Mouse (Mus musculus) erythroblast, embryonic 14.5 days (primary cell): Measurements from ENCODE around the gene Fer.

Experiments used
- GATA1 ChIP-seq: IDR thresholded peaks from 2 replicates; pipeline ENCODE4 v1.6.1; 2012; ENCODE audit warnings: low read length, inconsistent platforms, mixed read lengths
- TAL1 ChIP-seq: IDR thresholded peaks from 3 replicates; pipeline ENCODE4 v1.6.1; 2012; ENCODE audit warnings: low read length, inconsistent platforms, mixed read lengths

DNA sequence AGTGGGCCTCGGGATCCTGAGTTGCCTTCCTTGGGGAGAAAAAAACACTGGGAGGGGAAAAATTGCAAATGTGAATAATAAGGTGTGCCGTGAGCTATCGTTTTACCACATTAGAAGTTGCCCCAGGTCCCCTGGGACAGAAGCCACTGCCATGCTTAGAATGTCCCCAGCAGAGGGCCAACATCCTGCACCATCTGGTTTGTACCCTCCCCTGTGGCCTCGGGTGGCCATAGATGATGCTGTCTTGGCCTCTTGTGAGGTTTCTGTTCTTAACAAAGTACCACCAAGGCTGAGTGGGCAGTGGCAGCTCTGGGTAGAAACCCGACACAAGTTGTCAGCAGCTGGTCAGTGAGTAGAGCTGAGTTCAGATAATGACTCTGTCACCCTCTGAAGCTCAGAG, 307.2 kb downstream of the Fer start:
- TF ChIP-seq GATA1 (no peak), TAL1 (no peak)
